Mouse (Mus musculus) cerebral cortex, adult 2 months (tissue): ENCODE results near the gene Gm8206.

Source experiments
- WGBS: fragments of 180-500 bp; shearing (Covaris S2); methylation state at CpG from one replicate; pipeline ENCODE4 v1.1.7; 2018; 5-methylcytosine and 5-hydroxymethylcytosine counted together

The Gm8206 gene

DNA sequence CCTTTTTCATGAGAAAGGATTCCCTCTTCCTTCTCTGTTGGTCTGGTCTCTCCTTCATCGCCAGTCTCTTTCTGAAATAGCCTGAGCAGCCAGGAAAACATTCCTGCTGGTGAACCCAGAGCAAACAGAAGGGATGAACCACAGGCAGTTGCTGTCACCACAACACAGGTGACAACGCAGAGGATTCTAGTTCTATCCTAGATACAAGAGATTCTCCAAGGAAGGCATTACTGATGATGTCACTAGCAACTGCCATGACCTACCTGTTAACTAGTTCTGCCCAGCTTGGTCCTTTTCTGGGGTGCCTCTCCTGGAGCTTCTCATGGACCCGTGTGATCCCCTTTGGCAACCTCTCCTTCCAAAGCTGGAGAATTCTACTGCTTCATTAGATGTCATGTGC is at the start of gene Gm8206:
Gm8206 (minus strand) TSS at position 101 of the 400 bp plus-strand sequence.
- WGBS: 91% methylated on average over 2 of the region's 3 CpGs

- no CpG with 5 or more reads among the region's 1 CpGs for WGBS
These were observed 32.0 kb upstream of the Gm8206 start, which contains the start of gene Gm3476 for GRCm38 (mm10) chr14:6125707-6126106. Gene Gm3476, minus strand, starts transcription at chr14:6125807.

DNA sequence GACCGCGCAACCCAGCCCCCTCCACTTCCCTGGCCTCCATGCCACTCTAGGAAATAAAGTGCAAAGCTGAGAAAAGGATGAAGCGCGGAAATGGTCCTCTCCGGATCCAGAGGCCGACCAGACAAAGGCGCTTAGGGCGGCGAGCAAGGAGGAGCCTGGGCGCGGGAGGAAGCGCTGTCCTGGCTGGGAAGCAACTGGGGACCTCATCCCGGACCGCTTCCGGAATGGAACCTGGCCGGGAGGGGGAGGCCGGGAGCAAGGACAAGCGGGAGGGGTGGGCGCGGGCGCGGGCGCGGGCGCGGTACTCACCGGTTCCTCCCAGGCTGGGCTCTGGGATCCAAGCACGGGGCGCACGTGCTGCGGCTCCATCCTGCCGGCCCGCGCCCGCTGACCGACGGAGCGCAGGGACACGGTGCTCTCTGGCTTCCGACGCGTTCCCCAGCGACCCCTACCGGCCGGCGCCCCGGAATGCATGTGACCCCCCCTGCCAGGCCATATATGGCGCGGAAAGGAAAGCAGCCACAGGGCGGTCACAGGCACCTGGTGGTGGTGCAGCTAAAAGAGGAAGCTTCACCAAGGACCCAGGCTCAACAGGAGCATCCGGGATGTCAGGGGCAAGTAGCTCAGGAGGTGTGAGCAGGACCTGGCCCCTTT is 14.7 kb upstream of the Gm8206 start, which contains the start of gene Gm3468:
Gm3468 (minus strand) TSS at position 394 of the 654 bp plus-strand sequence.
- WGBS: under 1% methylated on average over 48 of the region's 51 CpGs

DNA sequence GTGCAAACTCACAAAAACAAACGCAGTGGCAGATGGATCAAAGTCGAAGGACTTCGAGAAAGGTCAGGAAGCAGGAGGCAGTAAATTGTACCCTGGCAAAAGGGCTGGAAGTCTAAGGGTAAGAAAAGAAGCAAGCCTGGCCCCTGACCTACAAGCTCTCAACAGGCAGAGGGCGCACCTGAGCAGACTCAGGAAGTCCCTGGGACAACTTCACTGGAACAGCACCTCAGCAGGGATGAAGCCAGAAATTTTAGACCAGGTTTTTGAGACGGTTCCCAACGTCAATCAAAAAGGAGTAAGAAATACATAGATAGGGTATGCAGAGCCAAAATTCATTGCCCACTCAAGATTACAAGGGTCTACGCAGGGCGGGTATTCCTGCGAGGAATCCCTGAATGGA is 13.8 kb upstream of the Gm8206 start:
- WGBS: 9% methylated on average over 9 of the region's 9 CpGs

DNA sequence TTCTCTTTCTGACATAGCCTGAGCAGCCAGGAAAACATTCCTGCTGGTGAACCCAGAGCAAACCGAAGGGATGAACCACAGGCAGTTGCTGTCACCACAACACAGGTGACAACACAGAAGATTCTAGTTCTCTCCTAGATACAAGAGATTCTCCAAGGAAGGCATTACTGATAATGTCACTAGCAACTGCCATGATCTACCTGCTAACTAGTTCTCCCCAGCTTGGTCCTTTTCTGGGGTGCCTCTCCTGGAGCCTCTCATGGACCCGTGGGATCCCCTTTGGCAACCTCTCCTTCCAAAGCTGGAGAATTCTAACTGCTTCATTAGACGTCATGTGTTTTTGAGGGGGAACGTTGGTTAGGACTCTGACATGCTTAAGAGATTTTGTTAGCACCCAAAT is 35.6 kb downstream of the Gm8206 start, which contains the start of gene Gm6337:
Gm6337 (minus strand) TSS at position 101 of the 400 bp plus-strand sequence.
- WGBS: 91% methylated on average over 4 of the region's 4 CpGs

DNA sequence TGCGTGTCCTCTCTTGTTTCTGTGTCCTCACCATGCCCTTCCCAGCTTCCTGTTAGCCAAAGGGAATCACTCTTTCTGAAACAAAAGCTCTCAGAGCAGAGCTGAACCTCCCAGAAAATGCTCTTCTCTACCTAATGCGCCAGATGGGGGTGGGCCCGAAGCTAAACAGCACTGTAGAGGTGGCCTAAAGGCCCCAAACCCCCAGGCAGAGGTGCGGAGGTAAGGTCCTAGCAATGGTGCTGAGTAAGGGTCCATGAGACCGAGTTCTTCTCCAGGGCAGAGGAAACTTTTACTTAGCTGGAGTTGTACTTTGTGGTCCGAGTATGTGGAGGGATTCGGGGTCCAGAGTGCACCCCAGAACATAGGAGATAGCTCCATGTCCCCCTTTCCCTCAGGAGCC is 106.6 kb downstream of the Gm8206 start:
- 88% methylated on average over 7 of the region's 7 CpGs for WGBS

DNA sequence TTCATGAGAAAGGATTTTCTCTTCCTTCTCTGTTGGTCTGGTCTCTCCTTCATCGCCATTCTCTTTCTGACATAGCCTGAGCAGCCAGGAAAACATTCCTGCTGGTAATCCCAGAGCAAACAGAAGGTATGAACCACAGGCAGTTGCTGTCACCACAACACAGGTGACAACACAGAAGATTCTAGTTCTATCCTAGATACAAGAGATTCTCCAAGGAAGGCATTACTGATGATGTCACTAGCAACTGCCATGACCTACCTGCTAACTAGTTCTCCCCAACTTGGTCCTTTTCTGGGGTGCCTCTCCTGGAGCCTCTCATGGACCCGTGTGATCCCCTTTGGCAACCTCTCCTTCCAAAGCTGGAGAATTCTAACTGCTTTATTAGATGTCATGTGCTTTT is 114.7 kb downstream of the Gm8206 start, which contains the start of gene Gm3453:
Gm3453 (minus strand) TSS at position 101 of the 400 bp plus-strand sequence.
- WGBS: 76% methylated on average over 2 of the region's 2 CpGs
